Mouse (Mus musculus) ES-Bruce4 (cell line): Measurements from ENCODE around the gene Dnajc3. TPM values are rescaled to one million over a fixed set of nuclear protein-coding genes. Genes with fewer than 3 reads are reported as not detected.

Source experiments
- H3K27ac ChIP-seq: 2 replicates; pipeline ENCODE4 v1.5.1; 2012; ENCODE audit warnings: low read length, inconsistent platforms; ENCODE audit not compliant: insufficient read depth
- H3K27me3 ChIP-seq: 2 replicates; pipeline ENCODE4 v1.6.1; 2012; ENCODE audit warnings: mild to moderate bottlenecking, low read length, inconsistent platforms; ENCODE audit not compliant: control insufficient read depth, poor library complexity, insufficient read depth, severe bottlenecking
- H3K36me3 ChIP-seq: 2 replicates; pipeline ENCODE4 v1.6.1; 2012; ENCODE audit warnings: inconsistent platforms, mild to moderate bottlenecking, low read length, moderate library complexity; ENCODE audit not compliant: control insufficient read depth, poor library complexity, insufficient read depth, severe bottlenecking
- H3K4me1 ChIP-seq: one replicate; pipeline ENCODE4 v1.8.1; 2011; ENCODE audit warnings: low read length; ENCODE audit not compliant: control insufficient read depth, insufficient read depth
- H3K4me3 ChIP-seq: 2 replicates; pipeline ENCODE4 v1.5.1; 2011; ENCODE audit warnings: low read depth, mild to moderate bottlenecking, low read length
- H3K9ac ChIP-seq: 2 replicates; pipeline ENCODE4 v1.6.1; 2012; ENCODE audit warnings: low read depth, mild to moderate bottlenecking, inconsistent platforms; ENCODE audit not compliant: poor library complexity, severe bottlenecking
- H3K9me3 ChIP-seq: replicated peaks from 2 replicates; pipeline ENCODE4 v1.6.1; 2012; ENCODE audit warnings: mild to moderate bottlenecking, low read length, inconsistent platforms; ENCODE audit not compliant: control insufficient read depth, poor library complexity, insufficient read depth, severe bottlenecking
- CTCF ChIP-seq: IDR thresholded peaks from one replicate; pipeline ENCODE4 v1.8.1; 2011; ENCODE audit warnings: low read depth, low read length
- EP300 ChIP-seq: IDR thresholded peaks from 2 replicates; pipeline ENCODE4 v1.6.1; 2011; ENCODE audit warnings: low read depth, low read length; ENCODE audit not compliant: insufficient read depth
- POLR2A ChIP-seq: IDR thresholded peaks from one replicate; pipeline ENCODE4 v1.8.1; 2011; ENCODE audit warnings: low read length; ENCODE audit not compliant: insufficient read depth
- polyA plus RNA-seq: library from polyadenylated mRNA; stranded (reverse); fragments of >200 nt; gene quantifications from 2 replicates; pipeline ENCODE4 v1.2.4, GENCODE M21; 2011; ENCODE audit warnings: low read depth; ENCODE audit not compliant: missing spikeins, insufficient read depth, insufficient read length

Gene Dnajc3
- polyA plus RNA-seq, 1 experiment, result 33.2 TPM

DNA sequence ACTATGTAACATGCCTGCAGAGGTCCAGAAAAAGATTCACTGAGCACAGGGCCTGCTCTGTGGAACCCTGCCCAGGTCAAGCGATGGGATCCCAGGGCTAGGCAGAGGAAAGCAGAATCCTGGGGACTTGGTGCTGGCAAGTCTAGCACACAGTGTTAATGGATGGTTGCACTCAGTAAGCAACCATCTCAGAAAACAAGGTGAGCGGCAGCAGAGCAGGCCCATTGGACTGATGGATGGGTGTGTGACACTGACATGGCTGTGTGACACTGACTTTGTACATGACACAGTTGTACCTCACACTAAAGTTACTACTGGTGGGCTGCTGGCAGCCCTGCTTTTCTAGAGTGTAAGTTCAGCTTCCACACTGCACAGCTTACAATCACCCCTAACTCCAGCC, 71.8 kb downstream of the Dnajc3 start:
- TF ChIP-seq EP300, result no peak
- TF ChIP-seq POLR2A, result no peak
- TF ChIP-seq CTCF, result no peak
- Histone ChIP-seq H3K27me3 (no peaks in the 10 kb centered on the region), H3K36me3 (no peaks in the 10 kb centered on the region), H3K27ac (no peak overlapping the region), H3K4me1 (no peaks in the 10 kb centered on the region), H3K4me3 (no peak overlapping the region), H3K9ac (no peak overlapping the region), H3K9me3 (no peaks in the 10 kb centered on the region)

DNA sequence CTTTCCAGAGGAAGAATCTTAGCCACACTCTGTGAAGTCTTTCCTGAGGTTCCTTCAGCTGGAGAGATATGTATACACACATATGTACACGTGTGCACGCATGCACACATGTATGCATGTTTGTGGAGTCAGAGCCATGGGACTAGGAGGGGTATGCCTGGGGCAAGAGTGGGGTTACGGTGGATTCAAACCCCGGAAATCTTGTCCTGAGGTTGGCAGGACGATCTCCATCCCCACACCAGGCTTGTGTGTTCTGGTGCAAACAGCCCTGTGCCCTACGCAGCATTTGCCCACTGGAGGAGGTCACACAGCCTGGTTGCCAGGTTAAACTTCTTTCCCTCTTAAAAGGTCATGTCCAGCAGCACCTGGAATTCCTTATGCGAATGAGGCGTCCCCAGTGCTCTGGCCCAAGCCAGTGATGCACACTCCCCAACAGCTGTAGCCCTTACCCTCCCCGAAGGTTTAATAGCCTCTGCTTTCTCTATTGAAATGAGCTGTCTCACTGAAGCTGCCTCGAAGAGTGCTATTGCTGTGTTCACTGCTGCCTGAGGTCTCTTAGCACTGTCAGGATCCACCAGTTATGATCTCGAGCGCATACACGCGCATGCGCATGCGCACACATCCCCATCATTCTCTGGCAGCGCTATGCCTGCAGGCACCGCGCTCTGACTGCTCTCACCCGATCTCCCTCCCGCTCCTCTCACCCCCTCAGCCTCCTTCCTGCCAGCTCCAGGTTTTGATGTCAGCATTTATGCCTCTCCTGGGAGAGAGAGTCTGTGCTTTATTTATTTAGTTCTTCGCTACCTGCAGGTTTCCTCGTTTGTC, 75.0 kb downstream of the Dnajc3 start:
- Histone ChIP-seq H3K9ac (no peak overlapping the region), H3K4me1 (no peaks in the 10 kb centered on the region), H3K36me3 (no peaks in the 10 kb centered on the region), H3K9me3 (no peaks in the 10 kb centered on the region), H3K4me3 (peak overlapping the region; percentile 36), H3K27me3 (no peaks in the 10 kb centered on the region), H3K27ac (no peak overlapping the region)
- no peak for TF ChIP-seq POLR2A
- TF ChIP-seq EP300, result no peak
- TF ChIP-seq CTCF, result no peak

DNA sequence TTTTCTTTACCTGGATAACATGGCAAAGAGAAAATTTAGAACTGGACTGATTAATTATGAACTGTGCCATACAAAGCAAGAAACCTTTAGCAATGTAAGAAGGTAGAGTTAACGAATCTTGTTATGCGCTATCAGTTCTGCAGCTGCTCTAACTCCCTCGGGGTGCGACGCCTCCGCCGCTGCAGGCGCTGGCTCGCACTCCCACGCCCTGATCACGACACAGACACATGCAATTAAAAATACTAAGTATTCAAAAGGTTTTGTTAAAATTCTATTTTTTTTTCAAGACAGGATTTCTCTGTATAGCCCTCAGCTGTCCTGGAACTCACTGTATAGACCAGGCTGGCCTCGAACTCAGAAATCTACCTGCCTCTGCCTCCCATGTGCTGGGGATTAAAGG, 75.8 kb downstream of the Dnajc3 start:
- no peaks in the 10 kb centered on the region for H3K27me3 ChIP-seq
- no peaks in the 10 kb centered on the region for H3K36me3 ChIP-seq
- no peaks in the 10 kb centered on the region for H3K9me3 ChIP-seq
- H3K9ac ChIP-seq, result no peak overlapping the region
- H3K27ac ChIP-seq, result no peak overlapping the region
- TF ChIP-seq CTCF (no peak), EP300 (no peak), POLR2A (no peak)
- H3K4me3 ChIP-seq, result no peak overlapping the region
- no peaks in the 10 kb centered on the region for H3K4me1 ChIP-seq

DNA sequence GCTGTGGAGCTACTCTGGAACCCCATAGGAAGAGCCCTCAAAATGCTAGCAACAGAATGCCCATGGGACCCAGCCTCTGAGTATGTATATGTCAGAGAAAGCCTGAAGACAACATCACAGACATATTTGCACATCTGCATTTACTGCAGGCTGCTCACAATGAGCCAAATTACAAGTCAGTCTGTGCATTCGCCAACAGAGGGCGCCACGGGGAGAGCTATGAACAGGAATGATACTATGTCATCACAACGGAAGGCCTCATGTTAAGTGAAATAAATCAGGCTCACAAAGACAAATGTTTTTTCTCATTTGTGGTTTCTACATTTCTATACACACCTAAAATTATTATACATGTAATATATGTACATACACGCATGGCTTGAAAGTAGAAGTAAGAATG, 88.1 kb downstream of the Dnajc3 start:
- H3K9ac ChIP-seq, result no peak overlapping the region
- H3K27me3 ChIP-seq, result no peaks in the 10 kb centered on the region; the same call in 1 of the 2 replicates
- H3K9me3 ChIP-seq, result no peaks in the 10 kb centered on the region
- peaks cover 3% of the 10 kb centered on the region; the same call in 1 of the 2 replicates for H3K36me3 ChIP-seq
- H3K27ac ChIP-seq, result no peak overlapping the region
- TF ChIP-seq CTCF (peak; percentile 72), EP300 (no peak), POLR2A (no peak)
- no peaks in the 10 kb centered on the region for H3K4me1 ChIP-seq
- no peak overlapping the region for H3K4me3 ChIP-seq

DNA sequence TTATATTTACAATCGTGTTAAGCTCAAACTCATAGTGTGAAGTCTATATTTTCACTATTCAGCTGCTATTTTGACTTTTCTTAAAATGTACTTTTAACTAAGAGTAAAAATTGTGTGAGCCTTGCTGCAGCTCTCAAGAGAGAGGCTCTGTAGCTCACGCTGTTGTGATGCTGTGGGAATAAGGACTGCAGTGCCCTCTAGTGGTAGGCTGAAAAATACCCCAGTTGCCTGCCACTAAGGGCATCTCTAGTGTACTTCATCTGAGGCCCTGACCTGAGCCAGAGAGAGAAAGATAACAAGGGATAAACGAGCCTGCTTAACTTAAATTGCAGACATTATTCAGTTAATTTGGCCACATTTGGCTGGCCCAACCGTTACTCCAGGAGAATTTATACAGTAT, 89.4 kb downstream of the Dnajc3 start:
- H3K4me3 ChIP-seq, result no peak overlapping the region
- no peaks in the 10 kb centered on the region for H3K4me1 ChIP-seq
- H3K9ac ChIP-seq, result no peak overlapping the region
- no peak overlapping the region for H3K27ac ChIP-seq
- no peaks in the 10 kb centered on the region for H3K9me3 ChIP-seq
- H3K36me3 ChIP-seq, result peaks cover 3% of the 10 kb centered on the region; the same call in 1 of the 2 replicates
- TF ChIP-seq CTCF, result peak; percentile 52
- TF ChIP-seq POLR2A, result no peak
- H3K27me3 ChIP-seq, result no peaks in the 10 kb centered on the region; the same call in 1 of the 2 replicates

DNA sequence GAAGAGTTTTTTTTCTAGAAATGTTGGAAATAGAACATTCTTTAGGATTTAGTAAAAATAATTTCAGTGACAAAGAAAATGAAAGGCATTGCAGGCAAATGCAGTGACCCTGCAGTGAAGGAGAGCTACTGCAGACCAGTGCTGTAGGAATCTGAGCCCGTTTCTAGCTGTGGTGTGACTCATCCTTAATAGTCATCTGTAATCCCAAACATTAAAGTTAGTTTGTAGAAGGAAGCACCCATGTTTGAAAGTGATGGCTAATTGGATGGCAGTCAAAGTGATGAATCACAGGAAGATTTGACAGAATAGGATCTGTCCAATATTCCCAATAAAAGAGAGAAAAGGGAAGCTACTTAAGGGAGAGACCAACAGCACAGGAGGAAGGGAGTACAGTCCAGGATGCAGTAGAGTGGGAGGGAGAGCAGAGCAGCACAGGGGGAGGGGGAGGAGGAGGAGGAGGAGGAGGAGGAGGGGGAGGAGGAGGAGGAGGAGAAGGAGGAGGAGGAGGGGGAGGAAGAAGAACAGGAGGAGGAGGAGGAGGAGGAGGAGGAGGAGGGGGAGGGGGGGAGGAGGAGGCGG, 90.0 kb downstream of the Dnajc3 start:
- H3K9me3 ChIP-seq, result no peaks in the 10 kb centered on the region
- TF ChIP-seq POLR2A, result no peak
- TF ChIP-seq EP300, result no peak
- no peak for TF ChIP-seq CTCF
- H3K27me3 ChIP-seq, result no peaks in the 10 kb centered on the region; the same call in 1 of the 2 replicates
- no peak overlapping the region for H3K4me3 ChIP-seq
- H3K9ac ChIP-seq, result no peak overlapping the region
- peaks cover 3% of the 10 kb centered on the region; the same call in 1 of the 2 replicates for H3K36me3 ChIP-seq
- H3K4me1 ChIP-seq, result no peaks in the 10 kb centered on the region
- H3K27ac ChIP-seq, result no peak overlapping the region

Other genes starting within 250 kb of the Dnajc3 start
- 29.0 and 32.2 TPM in 2 replicates for gene Abcc4, start 231.8 kb upstream of the Dnajc3 start, polyA plus RNA-seq
- not detected in 2 replicates for gene Cldn10, start 150.1 kb upstream of the Dnajc3 start, polyA plus RNA-seq
- gene Dzip1, start 12.5 kb upstream of the Dnajc3 start, polyA plus RNA-seq, result 47.2 and 57.6 TPM in 2 replicates
- gene Uggt2, start 161.5 kb downstream of the Dnajc3 start, polyA plus RNA-seq, result 42.5 and 47.4 TPM in 2 replicates
- gene Hs6st3, start 200.4 kb downstream of the Dnajc3 start, polyA plus RNA-seq, result 1.2 TPM in 2 replicates